Mouse (Mus musculus): ENCODE measurements around the gene Ccdc63. TPM values are rescaled to one million over a fixed set of nuclear protein-coding genes. Genes with fewer than 3 reads are reported as not detected.

Gene Ccdc63
- polyA plus RNA-seq, 1 experiment: not detected

- Histone ChIP-seq H3ac (ENCODE audit: control insufficient read depth, insufficient read length) (no peak overlapping the region), H3K36me3 (ENCODE audit: control insufficient read depth, insufficient read depth) (no peaks in the 10 kb centered on the region), H3K79me2 (ENCODE audit: control insufficient read depth, insufficient read depth) (no peaks in the 10 kb centered on the region), H3K4me2 (ENCODE audit: low read depth) (no peak overlapping the region), H3K4me3 (no peak overlapping the region), H3K27me3 (ENCODE audit: control insufficient read depth, insufficient read depth, insufficient read length) (peaks cover 74% of the 10 kb centered on the region)
- TF ChIP-seq CEBPB (IDR thresholded peaks at IDR 0.05; ENCODE audit: insufficient read depth, poor library complexity, severe bottlenecking) (no peak), SRF (IDR thresholded peaks at IDR 0.05; ENCODE audit: control insufficient read depth, insufficient read length, low read depth) (no peak), MYOG (IDR thresholded peaks at IDR 0.05; ENCODE audit: control insufficient read depth in 1 of 3, insufficient read depth in 1 of 3, insufficient read length in 2 of 3, low read depth in 2 of 3) (no peak), MAX (IDR thresholded peaks at IDR 0.05; ENCODE audit: low read depth) (no peak), E2F4 (IDR thresholded peaks at IDR 0.05; ENCODE audit: insufficient read depth) (no peak), REST (IDR thresholded peaks at IDR 0.05; ENCODE audit: insufficient read depth, insufficient read length) (no peak)
Measured at GRCm38 (mm10) chr5:122109325-122110060, 31.1 kb downstream of the Ccdc63 start.

DNA sequence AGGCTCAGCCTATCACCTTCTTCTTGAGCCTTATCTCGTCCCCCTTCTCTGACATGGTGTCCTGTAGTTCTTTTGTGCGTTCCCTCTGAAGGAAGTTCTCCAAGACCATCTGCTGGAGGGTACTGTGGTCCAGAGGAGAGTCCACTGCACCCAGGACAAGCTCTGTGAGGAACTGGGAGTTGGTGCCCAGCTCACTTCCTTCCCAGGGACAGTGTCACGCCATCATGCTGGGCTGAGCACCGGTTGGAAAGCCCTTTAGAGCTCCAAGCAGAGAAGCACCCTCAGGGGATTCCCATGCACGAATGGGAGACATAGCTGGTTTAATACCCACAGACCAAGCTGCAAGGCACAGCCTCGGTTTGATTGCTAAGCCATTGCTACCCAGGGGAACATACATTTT, 32.5 kb downstream of the Ccdc63 start:
- H3K79me2 ChIP-seq (ENCODE audit: control insufficient read depth, insufficient read depth): no peaks in the 10 kb centered on the region
- TF ChIP-seq MAX (IDR thresholded peaks at IDR 0.05; ENCODE audit: low read depth): no peak
- TF ChIP-seq MYOD1 (IDR thresholded peaks at IDR 0.05; ENCODE audit: control insufficient read depth in 1 of 3, insufficient read length in 2 of 3, low read depth in 2 of 3): no peak
- no peak for TF ChIP-seq E2F4 (IDR thresholded peaks at IDR 0.05; ENCODE audit: insufficient read depth)
- TF ChIP-seq TCF3 (IDR thresholded peaks at IDR 0.05; ENCODE audit: insufficient read length, low read depth): no peak
- no peak for TF ChIP-seq TCF12 (IDR thresholded peaks at IDR 0.05; ENCODE audit: insufficient read depth, poor library complexity, severe bottlenecking)
- H3K4me3 ChIP-seq: no peak overlapping the region
- no peaks in the 10 kb centered on the region for H3K36me3 ChIP-seq (ENCODE audit: control insufficient read depth, insufficient read depth)
- no peak overlapping the region for H3K4me2 ChIP-seq (ENCODE audit: low read depth)
- H3K27me3 ChIP-seq (ENCODE audit: control insufficient read depth, insufficient read depth, insufficient read length): peaks cover 76% of the 10 kb centered on the region
- no peak overlapping the region for H3ac ChIP-seq (ENCODE audit: control insufficient read depth, insufficient read length)

GRCm38 (mm10) chr5:122106212-122106611, 34.4 kb downstream of the Ccdc63 start:
- H3K79me2 ChIP-seq (ENCODE audit: control insufficient read depth, insufficient read depth): no peaks in the 10 kb centered on the region
- H3K4me3 ChIP-seq: no peak overlapping the region
- no peak overlapping the region for H3K4me2 ChIP-seq (ENCODE audit: low read depth)
- TF ChIP-seq REST (IDR thresholded peaks at IDR 0.05; ENCODE audit: insufficient read depth, insufficient read length) (no peak), USF1 (IDR thresholded peaks at IDR 0.05; ENCODE audit: low read depth) (no peak), MYOD1 (IDR thresholded peaks at IDR 0.05; ENCODE audit: control insufficient read depth in 1 of 3, insufficient read length in 2 of 3, low read depth in 2 of 3) (no peak), SRF (IDR thresholded peaks at IDR 0.05; ENCODE audit: control insufficient read depth, insufficient read length, low read depth) (no peak), TCF3 (IDR thresholded peaks at IDR 0.05; ENCODE audit: insufficient read length, low read depth) (no peak), MAX (IDR thresholded peaks at IDR 0.05; ENCODE audit: low read depth) (no peak), E2F4 (IDR thresholded peaks at IDR 0.05; ENCODE audit: insufficient read depth) (no peak), TCF12 (IDR thresholded peaks at IDR 0.05; ENCODE audit: insufficient read depth, poor library complexity, severe bottlenecking) (no peak), POLR2AphosphoS2 (IDR thresholded peaks at IDR 0.05; ENCODE audit: insufficient read length, low read depth) (no peak), MYOG (IDR thresholded peaks at IDR 0.05; ENCODE audit: control insufficient read depth in 1 of 3, insufficient read depth in 1 of 3, insufficient read length in 2 of 3, low read depth in 2 of 3) (no peak), CEBPB (IDR thresholded peaks at IDR 0.05; ENCODE audit: insufficient read depth, poor library complexity, severe bottlenecking) (no peak), POLR2A (IDR thresholded peaks at IDR 0.05; ENCODE audit: insufficient read length, low read depth) (no peak)
- H3K36me3 ChIP-seq (ENCODE audit: control insufficient read depth, insufficient read depth): no peaks in the 10 kb centered on the region
- H3K27me3 ChIP-seq (ENCODE audit: control insufficient read depth, insufficient read depth, insufficient read length): peaks cover 74% of the 10 kb centered on the region
- H3ac ChIP-seq (ENCODE audit: control insufficient read depth, insufficient read length): no peak overlapping the region

- Histone ChIP-seq H3K4me3 (no peak overlapping the region), H3K4me2 (ENCODE audit: low read depth) (no peak overlapping the region), H3K36me3 (ENCODE audit: control insufficient read depth, insufficient read depth) (no peaks in the 10 kb centered on the region)
Measured at GRCm38 (mm10) chr5:122104981-122105380, 35.6 kb downstream of the Ccdc63 start.

More at GRCm38 (mm10) chr5:122104981-122105380, 35.6 kb downstream of the Ccdc63 start:
- Histone ChIP-seq H3K27me3 (ENCODE audit: control insufficient read depth, insufficient read depth, insufficient read length) (peaks cover 73% of the 10 kb centered on the region), H3ac (ENCODE audit: control insufficient read depth, insufficient read length) (no peak overlapping the region), H3K79me2 (ENCODE audit: control insufficient read depth, insufficient read depth) (no peaks in the 10 kb centered on the region)
- TF ChIP-seq CEBPB (IDR thresholded peaks at IDR 0.05; ENCODE audit: insufficient read depth, poor library complexity, severe bottlenecking) (no peak), TCF3 (IDR thresholded peaks at IDR 0.05; ENCODE audit: insufficient read length, low read depth) (no peak), MYOD1 (IDR thresholded peaks at IDR 0.05; ENCODE audit: control insufficient read depth in 1 of 3, insufficient read length in 2 of 3, low read depth in 2 of 3) (no peak), REST (IDR thresholded peaks at IDR 0.05; ENCODE audit: insufficient read depth, insufficient read length) (no peak), SRF (IDR thresholded peaks at IDR 0.05; ENCODE audit: control insufficient read depth, insufficient read length, low read depth) (no peak), TCF12 (IDR thresholded peaks at IDR 0.05; ENCODE audit: insufficient read depth, poor library complexity, severe bottlenecking) (no peak), E2F4 (IDR thresholded peaks at IDR 0.05; ENCODE audit: insufficient read depth) (no peak), USF1 (IDR thresholded peaks at IDR 0.05; ENCODE audit: low read depth) (no peak), POLR2AphosphoS2 (IDR thresholded peaks at IDR 0.05; ENCODE audit: insufficient read length, low read depth) (no peak), POLR2A (IDR thresholded peaks at IDR 0.05; ENCODE audit: insufficient read length, low read depth) (no peak), MYOG (IDR thresholded peaks at IDR 0.05; ENCODE audit: control insufficient read depth in 1 of 3, insufficient read depth in 1 of 3, insufficient read length in 2 of 3, low read depth in 2 of 3) (no peak), MAX (IDR thresholded peaks at IDR 0.05; ENCODE audit: low read depth) (no peak)
